Mouse (Mus musculus) kidney, postnatal 14 days (tissue): ENCODE results near the gene Tbx15.

ENCODE experiments used
- DNase-seq: peaks from one replicate; pipeline ENCODE4 v3.0.0; 2022; ENCODE audit warnings: mixed read lengths

The Tbx15 gene

GRCm38 (mm10) chr3:99248831-99249550 is 8.8 kb downstream of the Tbx15 start:
- DNase-seq, result no peak

GRCm38 (mm10) chr3:99249551-99249870 is 9.3 kb downstream of the Tbx15 start:
- no peak for DNase-seq

- no peak for DNase-seq
Measured at GRCm38 (mm10) chr3:99249906-99250305, 9.7 kb downstream of the Tbx15 start.

GRCm38 (mm10) chr3:99251271-99252165 is 11.3 kb downstream of the Tbx15 start:
- no peak for DNase-seq

- DNase-seq, result no peak
Measured at GRCm38 (mm10) chr3:99252461-99253091, 12.4 kb downstream of the Tbx15 start.

GRCm38 (mm10) chr3:99253092-99253488 is 12.9 kb downstream of the Tbx15 start:
- DNase-seq, result no peak

DNA sequence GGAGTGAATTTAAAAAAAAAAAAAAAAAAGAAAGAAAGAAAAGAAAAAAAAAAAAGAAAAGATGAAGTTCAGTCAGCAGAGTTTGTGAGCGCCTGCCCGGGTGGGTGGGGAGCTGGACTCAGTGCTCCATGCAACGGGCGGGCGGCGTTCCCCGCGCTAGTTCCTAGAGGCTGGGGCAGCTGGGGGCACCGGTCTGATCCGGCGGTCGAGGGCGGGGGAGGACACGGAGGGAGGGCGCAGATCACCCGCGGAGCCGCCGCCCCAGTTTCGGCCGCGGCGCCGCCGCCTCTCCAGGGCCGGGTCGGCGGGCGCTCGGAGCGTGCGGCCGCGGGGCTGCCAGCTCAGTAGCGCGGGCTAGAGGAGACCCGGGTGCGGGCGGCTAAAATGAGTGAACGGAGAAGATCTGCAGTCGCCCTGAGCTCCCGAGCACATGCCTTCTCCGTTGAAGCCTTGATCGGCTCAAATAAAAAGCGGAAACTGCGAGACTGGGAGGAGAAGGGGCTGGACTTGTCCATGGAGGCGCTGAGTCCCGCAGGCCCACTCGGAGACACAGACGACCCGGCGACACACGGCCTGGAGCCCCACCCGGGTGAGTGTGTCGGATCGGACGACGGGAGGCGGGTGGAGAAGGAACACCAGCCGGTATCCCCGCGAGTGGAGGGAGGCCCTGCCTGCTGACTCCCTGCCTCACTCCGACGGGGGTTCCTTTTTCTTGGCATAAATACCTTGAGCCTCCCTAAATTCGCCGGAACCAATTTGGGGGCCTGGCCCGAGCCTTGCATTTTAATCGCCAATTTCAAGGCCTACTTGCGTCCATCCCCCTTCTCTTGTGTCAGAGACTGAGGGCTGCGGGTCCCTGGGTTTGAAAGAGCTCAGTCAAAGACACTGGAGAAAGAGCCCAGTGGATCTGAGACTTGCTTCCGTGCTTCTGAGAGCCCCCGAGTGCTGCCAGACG is 13.6 kb downstream of the Tbx15 start:
- DNase-seq, result peak; percentile 33

- no peak for DNase-seq
Measured at GRCm38 (mm10) chr3:99254559-99255151, 14.5 kb downstream of the Tbx15 start.

DNA sequence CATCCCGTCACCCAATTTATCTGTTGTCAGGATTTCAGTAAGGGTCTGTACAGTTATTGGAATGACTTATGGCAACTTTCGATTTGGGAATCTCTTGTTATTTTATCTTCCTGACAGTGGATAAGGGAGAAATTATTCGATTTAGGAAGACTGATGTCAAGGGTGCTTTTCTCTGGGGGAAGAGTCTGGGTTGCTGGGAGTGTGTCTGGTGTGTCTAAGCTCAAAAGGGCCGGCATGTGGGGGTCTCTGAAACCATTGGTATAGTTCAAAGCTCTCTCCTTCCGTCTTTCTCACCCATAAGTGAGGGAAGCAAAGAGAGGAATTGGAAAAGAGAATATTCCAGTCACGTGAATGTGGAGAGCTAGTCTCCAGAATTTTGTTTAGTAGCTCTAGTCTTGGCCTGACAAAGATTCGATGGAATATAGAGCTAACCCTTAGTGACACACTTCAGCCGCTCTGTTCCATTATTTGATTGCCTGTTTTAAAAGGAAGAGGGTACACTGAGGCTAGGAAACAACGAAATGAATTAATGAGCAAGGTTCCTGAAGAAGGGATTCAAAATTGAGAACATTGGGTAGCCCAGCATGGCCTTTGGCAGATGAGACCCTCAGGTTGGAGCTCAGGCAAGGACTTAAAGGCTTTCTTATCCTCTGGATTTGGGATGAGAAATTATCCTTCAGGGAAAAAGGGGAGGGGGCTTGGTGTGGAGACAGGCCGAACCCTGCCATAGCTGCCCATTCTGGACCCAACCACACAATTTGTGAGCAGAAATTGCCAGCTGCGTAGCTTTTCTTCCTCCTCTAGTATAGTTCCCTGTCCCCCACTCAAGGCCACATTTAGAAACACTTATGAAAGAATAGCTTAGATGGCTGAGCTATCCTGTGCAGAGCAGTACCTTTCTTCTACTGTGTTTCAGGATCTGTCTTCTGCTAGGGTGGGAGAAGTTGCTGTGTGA is 15.5 kb downstream of the Tbx15 start:
- no peak for DNase-seq

GRCm38 (mm10) chr3:99256366-99256750 is 16.2 kb downstream of the Tbx15 start:
- DNase-seq, result no peak

DNA sequence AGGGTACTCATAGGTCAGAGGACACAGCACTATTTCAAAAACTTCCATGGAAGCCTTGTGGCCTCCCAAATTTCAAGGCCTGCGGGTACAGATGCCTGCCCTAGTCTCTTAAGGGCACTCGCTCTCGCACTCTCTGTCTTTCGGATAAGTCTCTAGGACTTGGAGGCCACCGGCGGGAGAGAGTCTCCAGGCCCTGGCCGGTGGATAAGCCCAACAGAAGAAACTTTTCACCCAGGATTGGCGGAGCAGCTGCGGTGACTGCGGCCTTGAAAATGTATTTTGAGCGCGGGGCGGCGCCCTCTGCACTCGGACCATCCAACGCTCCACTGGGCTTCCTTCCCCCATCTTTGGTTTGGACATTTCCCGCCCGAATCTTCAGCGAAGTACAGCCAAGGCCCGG is 16.6 kb downstream of the Tbx15 start:
- DNase-seq, result no peak

- no peak for DNase-seq
Measured at GRCm38 (mm10) chr3:99257586-99258577, 17.7 kb downstream of the Tbx15 start.

- no peak for DNase-seq
Measured at GRCm38 (mm10) chr3:99259741-99260270, 19.6 kb downstream of the Tbx15 start.

- DNase-seq, result no peak
Measured at GRCm38 (mm10) chr3:99260395-99260794, 20.2 kb downstream of the Tbx15 start.

DNA sequence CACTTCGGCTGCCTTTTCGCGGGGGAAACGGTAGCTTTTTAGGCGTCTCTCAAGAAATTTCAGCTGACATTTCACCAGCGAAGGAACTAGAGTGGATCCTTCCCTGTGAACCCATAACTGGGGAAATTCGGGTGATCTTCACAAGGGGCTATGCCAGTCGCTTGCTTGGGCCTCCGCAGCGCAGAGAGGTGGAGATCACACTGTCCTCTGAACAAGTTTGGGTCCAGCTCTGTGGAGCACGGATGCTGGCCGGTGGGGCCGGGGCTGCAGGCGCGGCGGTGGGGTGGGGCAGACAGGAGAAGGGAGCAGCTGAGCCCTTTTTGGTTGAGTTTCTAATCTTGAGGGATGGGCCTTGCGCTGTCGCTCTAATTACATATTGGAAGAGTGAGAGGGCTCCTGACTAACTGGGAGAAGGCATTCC is 21.2 kb downstream of the Tbx15 start:
- DNase-seq, result no peak

- no peak for DNase-seq
Measured at GRCm38 (mm10) chr3:99261986-99262385, 21.8 kb downstream of the Tbx15 start.

GRCm38 (mm10) chr3:99263471-99263903 is 23.3 kb downstream of the Tbx15 start:
- no peak for DNase-seq

DNA sequence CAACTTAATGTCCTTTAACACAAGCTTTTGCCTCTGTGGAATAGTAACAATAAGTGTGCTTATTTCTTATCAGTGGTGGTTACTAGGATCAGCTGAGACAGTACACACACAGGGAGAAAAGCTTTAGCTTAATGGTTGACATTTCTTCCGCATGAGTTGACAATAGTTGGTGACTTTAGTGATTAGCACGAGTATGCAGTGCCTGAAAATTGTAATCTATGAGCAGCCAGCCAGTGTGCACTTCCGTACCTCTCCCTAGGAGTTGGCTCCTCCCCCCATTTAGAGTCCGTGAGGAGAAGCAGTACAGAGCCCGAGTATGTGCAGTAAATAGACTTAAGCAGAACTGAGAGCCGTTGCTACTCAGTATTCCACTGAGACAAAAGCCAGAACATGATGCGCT is 24.5 kb downstream of the Tbx15 start:
- DNase-seq, result no peak

DNA sequence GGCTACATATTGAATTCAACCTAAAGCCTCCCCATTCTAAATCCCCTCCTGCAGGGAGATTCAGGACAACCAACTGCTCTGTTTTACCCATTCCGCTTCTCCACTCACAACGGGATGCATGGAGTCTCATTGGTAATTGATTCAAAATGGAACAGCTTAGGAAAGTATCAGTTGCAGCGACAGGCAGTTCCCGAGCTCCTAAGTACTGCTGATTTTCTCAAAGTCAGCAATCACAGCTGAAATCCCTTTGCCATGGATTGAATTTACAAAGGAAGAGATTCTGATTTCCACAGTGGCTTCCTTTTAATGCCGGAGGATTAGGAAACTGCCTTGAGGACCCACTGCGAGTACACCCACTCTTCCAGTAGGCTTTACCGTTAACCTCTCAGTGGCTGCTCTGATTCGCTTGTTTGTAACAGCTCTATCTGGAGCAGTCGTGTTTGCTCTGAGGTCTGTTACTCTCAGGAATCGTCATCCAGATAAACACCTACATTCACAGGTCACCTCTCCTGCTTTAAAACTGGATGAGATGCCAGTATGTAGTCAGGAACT is 26.6 kb downstream of the Tbx15 start:
- DNase-seq, result no peak
